Mouse (Mus musculus): ENCODE measurements at regions not wholly inside any gene's neighbourhood (a gene's known extent, or its start where the extent isn't known, plus 50 kb on each side); places are given as distances from the start of the nearest gene placed in this dataset.

- Histone ChIP-seq H3K4me1 (ENCODE audit: control insufficient read depth, insufficient read depth, low read length) (no peaks in the 10 kb centered on the region), H3K79me2 (ENCODE audit: control insufficient read depth, insufficient read depth, low read length) (no peaks in the 10 kb centered on the region), H3K36me3 (ENCODE audit: control insufficient read depth, insufficient read depth, low read length) (no peaks in the 10 kb centered on the region), H3K9ac (ENCODE audit: low read depth, low read length) (no peak overlapping the region), H3K27me3 (ENCODE audit: control insufficient read depth, insufficient read depth, low read length) (no peaks in the 10 kb centered on the region), H3K27ac (replicated peaks; ENCODE audit: insufficient read depth, low read depth, low read length) (no peak overlapping the region), H3K4me3 (ENCODE audit: insufficient read depth, low read depth, low read length) (no peak overlapping the region)
- no peak for TF ChIP-seq POLR2A (IDR thresholded peaks at IDR 0.05; ENCODE audit: extremely low read depth, insufficient read depth, low read length)
- TF ChIP-seq CTCF (IDR thresholded peaks at IDR 0.05; ENCODE audit: low read depth, low read length) = no peak
- no peak for DNase-seq (ENCODE audit: extremely low read depth, low read depth, low spot score)
- WGBS = 73% methylated on average over 5 of the region's 5 CpGs
Observed at GRCm38 (mm10) chr7:136220245-136221167, 504.3 kb upstream of the Mki67 start.

GRCm38 (mm10) chr7:136221620-136222019, 505.5 kb upstream of the Mki67 start:
- no peak for DNase-seq (ENCODE audit: extremely low read depth, low read depth, low spot score)
- Histone ChIP-seq H3K79me2 (ENCODE audit: control insufficient read depth, insufficient read depth, low read length) (no peaks in the 10 kb centered on the region), H3K9ac (ENCODE audit: low read depth, low read length) (no peak overlapping the region), H3K4me3 (ENCODE audit: insufficient read depth, low read depth, low read length) (no peak overlapping the region), H3K4me1 (ENCODE audit: control insufficient read depth, insufficient read depth, low read length) (no peaks in the 10 kb centered on the region), H3K27me3 (ENCODE audit: control insufficient read depth, insufficient read depth, low read length) (no peaks in the 10 kb centered on the region), H3K36me3 (ENCODE audit: control insufficient read depth, insufficient read depth, low read length) (no peaks in the 10 kb centered on the region), H3K27ac (replicated peaks; ENCODE audit: insufficient read depth, low read depth, low read length) (no peak overlapping the region)
- WGBS = 91% methylated on average over 7 of the region's 7 CpGs
- no peak for TF ChIP-seq POLR2A (IDR thresholded peaks at IDR 0.05; ENCODE audit: extremely low read depth, insufficient read depth, low read length)
- no peak for TF ChIP-seq CTCF (IDR thresholded peaks at IDR 0.05; ENCODE audit: low read depth, low read length)

- H3K4me3 ChIP-seq (ENCODE audit: insufficient read depth, low read depth, low read length) = no peak overlapping the region
- H3K4me1 ChIP-seq (ENCODE audit: control insufficient read depth, insufficient read depth, low read length) = no peaks in the 10 kb centered on the region
- no peak for DNase-seq (ENCODE audit: extremely low read depth, low read depth, low spot score)
- no peak overlapping the region for H3K9ac ChIP-seq (ENCODE audit: low read depth, low read length)
- WGBS = 76% methylated on average over 7 of the region's 7 CpGs
- no peak overlapping the region for H3K27ac ChIP-seq (replicated peaks; ENCODE audit: insufficient read depth, low read depth, low read length)
- no peaks in the 10 kb centered on the region for H3K27me3 ChIP-seq (ENCODE audit: control insufficient read depth, insufficient read depth, low read length)
- TF ChIP-seq CTCF (IDR thresholded peaks at IDR 0.05; ENCODE audit: low read depth, low read length) = no peak
- no peak for TF ChIP-seq POLR2A (IDR thresholded peaks at IDR 0.05; ENCODE audit: extremely low read depth, insufficient read depth, low read length)
- H3K36me3 ChIP-seq (ENCODE audit: control insufficient read depth, insufficient read depth, low read length) = no peaks in the 10 kb centered on the region
- no peaks in the 10 kb centered on the region for H3K79me2 ChIP-seq (ENCODE audit: control insufficient read depth, insufficient read depth, low read length)
Observed at GRCm38 (mm10) chr7:136226031-136226430, 509.9 kb upstream of the Mki67 start.

- DNase-seq (ENCODE audit: extremely low read depth, low read depth, low spot score) = no peak
- H3K4me3 ChIP-seq (ENCODE audit: insufficient read depth, low read depth, low read length) = no peak overlapping the region
- H3K36me3 ChIP-seq (ENCODE audit: control insufficient read depth, insufficient read depth, low read length) = no peaks in the 10 kb centered on the region
- H3K27me3 ChIP-seq (ENCODE audit: control insufficient read depth, insufficient read depth, low read length) = no peaks in the 10 kb centered on the region
- WGBS = 86% methylated on average over 2 of the region's 2 CpGs
- no peak overlapping the region for H3K9ac ChIP-seq (ENCODE audit: low read depth, low read length)
- no peak overlapping the region for H3K27ac ChIP-seq (replicated peaks; ENCODE audit: insufficient read depth, low read depth, low read length)
- TF ChIP-seq CTCF (IDR thresholded peaks at IDR 0.05; ENCODE audit: low read depth, low read length) = no peak
- no peak for TF ChIP-seq POLR2A (IDR thresholded peaks at IDR 0.05; ENCODE audit: extremely low read depth, insufficient read depth, low read length)
- no peaks in the 10 kb centered on the region for H3K4me1 ChIP-seq (ENCODE audit: control insufficient read depth, insufficient read depth, low read length)
- no peaks in the 10 kb centered on the region for H3K79me2 ChIP-seq (ENCODE audit: control insufficient read depth, insufficient read depth, low read length)
Observed at GRCm38 (mm10) chr7:136228331-136228730, 512.2 kb upstream of the Mki67 start.

- no peak overlapping the region for H3K9ac ChIP-seq (ENCODE audit: low read depth, low read length)
- H3K4me1 ChIP-seq (ENCODE audit: control insufficient read depth, insufficient read depth, low read length) = no peaks in the 10 kb centered on the region
- DNase-seq (ENCODE audit: extremely low read depth, low read depth, low spot score) = no peak
- no peak overlapping the region for H3K27ac ChIP-seq (replicated peaks; ENCODE audit: insufficient read depth, low read depth, low read length)
- 65% methylated on average over 11 of the region's 11 CpGs for WGBS
- TF ChIP-seq POLR2A (IDR thresholded peaks at IDR 0.05; ENCODE audit: extremely low read depth, insufficient read depth, low read length) = no peak
- TF ChIP-seq CTCF (IDR thresholded peaks at IDR 0.05; ENCODE audit: low read depth, low read length) = no peak
- no peak overlapping the region for H3K4me3 ChIP-seq (ENCODE audit: insufficient read depth, low read depth, low read length)
- no peaks in the 10 kb centered on the region for H3K79me2 ChIP-seq (ENCODE audit: control insufficient read depth, insufficient read depth, low read length)
- H3K27me3 ChIP-seq (ENCODE audit: control insufficient read depth, insufficient read depth, low read length) = no peaks in the 10 kb centered on the region
- H3K36me3 ChIP-seq (ENCODE audit: control insufficient read depth, insufficient read depth, low read length) = no peaks in the 10 kb centered on the region
Observed at GRCm38 (mm10) chr7:136229592-136229991, 513.4 kb upstream of the Mki67 start.

- Histone ChIP-seq H3K36me3 (ENCODE audit: control insufficient read depth, insufficient read depth, low read length) (no peaks in the 10 kb centered on the region), H3K4me1 (ENCODE audit: control insufficient read depth, insufficient read depth, low read length) (no peaks in the 10 kb centered on the region), H3K27ac (replicated peaks; ENCODE audit: insufficient read depth, low read depth, low read length) (no peak overlapping the region), H3K4me3 (ENCODE audit: insufficient read depth, low read depth, low read length) (no peak overlapping the region), H3K9ac (ENCODE audit: low read depth, low read length) (no peak overlapping the region), H3K79me2 (ENCODE audit: control insufficient read depth, insufficient read depth, low read length) (no peaks in the 10 kb centered on the region), H3K27me3 (ENCODE audit: control insufficient read depth, insufficient read depth, low read length) (no peaks in the 10 kb centered on the region)
- TF ChIP-seq POLR2A (IDR thresholded peaks at IDR 0.05; ENCODE audit: extremely low read depth, insufficient read depth, low read length) (no peak), CTCF (IDR thresholded peaks at IDR 0.05; ENCODE audit: low read depth, low read length) (no peak)
- 49% methylated on average over 4 of the region's 4 CpGs for WGBS
- DNase-seq (ENCODE audit: extremely low read depth, low read depth, low spot score) = no peak
Observed at GRCm38 (mm10) chr7:136232177-136232576, 516.0 kb upstream of the Mki67 start.
